Mouse (Mus musculus) olfactory bulb, adult 2 months (tissue): Measurements from ENCODE around the gene Tspo2.

Experiments used
- CTCF ChIP-seq: fragments of 200-500 bp; IDR thresholded peaks from 2 replicates; pipeline ENCODE4 v1.5.1; 2012; ENCODE audit warnings: low read depth, mild to moderate bottlenecking, low read length, moderate library complexity; ENCODE audit not compliant: insufficient read depth
- POLR2A ChIP-seq: fragments of 200-500 bp; IDR thresholded peaks from 2 replicates; pipeline ENCODE4 v1.6.1; 2012; ENCODE audit warnings: mild to moderate bottlenecking, low read depth, low read length, moderate library complexity; ENCODE audit not compliant: insufficient read depth

- TF ChIP-seq CTCF (no peak), POLR2A (no peak)
Measured at GRCm38 (mm10) chr17:48453489-48453888, 2.2 kb upstream of the Tspo2 start.
